Mouse (Mus musculus) MEL (cell line): ENCODE measurements at regions not wholly inside any gene's neighbourhood (a gene's known extent, or its start where the extent isn't known, plus 50 kb on each side); places are given as distances from the start of the nearest gene placed in this dataset.

Experiments used
- DNase-seq: peaks from one replicate; pipeline ENCODE4 v3.0.0; 2011; ENCODE audit warnings: low read depth, low spot score
- H3K27ac ChIP-seq: 2 replicates; pipeline ENCODE4 v1.5.1; 2012; ENCODE audit warnings: low read depth, mild to moderate bottlenecking, control low read depth, low read length, moderate library complexity; ENCODE audit not compliant: control insufficient read depth
- H3K27me3 ChIP-seq, 2 experiments: fragments of 150-350 bp in 1 of 2; sonication (generic) in 1 of 2; 2 replicates each; pipeline ENCODE4 v1.6.1; 2012; ENCODE audit warnings: low read length in 2 of 2, mild to moderate bottlenecking in 2 of 2, improper control_type of control experiment in 1 of 2, moderate library complexity in 1 of 2; ENCODE audit not compliant: insufficient read depth in 2 of 2, control insufficient read depth in 1 of 2
- H3K36me3 ChIP-seq, 2 experiments: 2 replicates each; pipeline ENCODE4 v1.6.1; 2012 to 2014; ENCODE audit warnings: low read length in 2 of 2, improper control_type of control experiment in 1 of 2, inconsistent platforms in 1 of 2, mild to moderate bottlenecking in 1 of 2; ENCODE audit not compliant: insufficient read depth in 2 of 2, control insufficient read depth in 1 of 2
- H3K4me1 ChIP-seq, 2 experiments: fragments of 150-350 bp in 1 of 2; sonication (generic) in 1 of 2; 2 replicates each; pipeline ENCODE4 v1.6.1; 2012; ENCODE audit warnings: low read length in 2 of 2, improper control_type of control experiment in 1 of 2, mild to moderate bottlenecking in 1 of 2; ENCODE audit not compliant: insufficient read depth in 2 of 2, control insufficient read depth in 1 of 2
- H3K4me3 ChIP-seq, 2 experiments: fragments of 150-350 bp in 1 of 2; sonication (generic) in 1 of 2; 2 replicates each; pipeline ENCODE4 v1.5.1; 2012; ENCODE audit warnings: low read depth in 2 of 2, low read length in 2 of 2, mild to moderate bottlenecking in 2 of 2, moderate library complexity in 2 of 2, control low read depth in 1 of 2, improper control_type of control experiment in 1 of 2; ENCODE audit not compliant: control insufficient read depth in 1 of 2, insufficient read depth in 1 of 2
- H3K79me2 ChIP-seq: 2 replicates; pipeline ENCODE4 v1.6.1; 2012; ENCODE audit warnings: mild to moderate bottlenecking, low read length, moderate library complexity; ENCODE audit not compliant: control insufficient read depth, poor library complexity, insufficient read depth
- H3K9ac ChIP-seq: 2 replicates; pipeline ENCODE4 v1.6.1; 2012; ENCODE audit warnings: low read depth, mild to moderate bottlenecking, control low read depth, low read length, moderate library complexity; ENCODE audit not compliant: control insufficient read depth, poor library complexity, severe bottlenecking
- H3K9me3 ChIP-seq: fragments of 150-350 bp; sonication (generic); replicated peaks from 2 replicates; pipeline ENCODE4 v1.6.1; 2012; ENCODE audit warnings: mild to moderate bottlenecking, low read length, improper control_type of control experiment, moderate library complexity; ENCODE audit not compliant: insufficient read depth
- CHD1 ChIP-seq: IDR thresholded peaks from 2 replicates; pipeline ENCODE4 v1.6.1; 2012; ENCODE audit warnings: low read depth, mild to moderate bottlenecking, inconsistent platforms, low read length, improper control_type of control experiment
- E2F4 ChIP-seq: IDR thresholded peaks from 2 replicates; pipeline ENCODE4 v1.6.1; 2011; ENCODE audit warnings: low read depth, low read length, improper control_type of control experiment, borderline replicate concordance
- ELF1 ChIP-seq: IDR thresholded peaks from 2 replicates; pipeline ENCODE4 v1.6.1; 2014; ENCODE audit warnings: low read depth, mild to moderate bottlenecking, inconsistent platforms, low read length, improper control_type of control experiment, moderate library complexity
- EP300 ChIP-seq, 2 experiments: IDR thresholded peaks; 2 replicates each; pipeline ENCODE4 v1.6.1; 2011; ENCODE audit warnings: improper control_type of control experiment in 2 of 2, low read length in 2 of 2, low read depth in 1 of 2, mild to moderate bottlenecking in 1 of 2
- ETS1 ChIP-seq: IDR thresholded peaks from 2 replicates; pipeline ENCODE4 v1.6.1; 2012; ENCODE audit warnings: low read depth, mild to moderate bottlenecking, inconsistent platforms, low read length, improper control_type of control experiment, moderate library complexity
- KAT2A ChIP-seq: conservative IDR thresholded peaks from 2 replicates; pipeline ENCODE4 v1.6.1; 2012; ENCODE audit warnings: low read depth, low read length, improper control_type of control experiment, inconsistent platforms
- MAX ChIP-seq: IDR thresholded peaks from 2 replicates; pipeline ENCODE4 v1.6.1; 2011; ENCODE audit warnings: low read length, improper control_type of control experiment
- MYB ChIP-seq: IDR thresholded peaks from 2 replicates; pipeline ENCODE4 v1.6.1; 2011; ENCODE audit warnings: mild to moderate bottlenecking, low read depth, low read length, improper control_type of control experiment
- POLR2AphosphoS2 ChIP-seq: IDR thresholded peaks from 2 replicates; pipeline ENCODE4 v1.6.1; 2011; ENCODE audit warnings: low read length, improper control_type of control experiment
- POLR2AphosphoS5 ChIP-seq: IDR thresholded peaks from 2 replicates; pipeline ENCODE4 v1.6.1; 2012; ENCODE audit warnings: low read depth, borderline replicate concordance, mild to moderate bottlenecking, inconsistent platforms, low read length, moderate library complexity, mixed read lengths
- RCOR1 ChIP-seq: IDR thresholded peaks from 2 replicates; pipeline ENCODE4 v1.6.1; 2012; ENCODE audit warnings: low read depth, mild to moderate bottlenecking, inconsistent platforms, low read length, improper control_type of control experiment
- TBP ChIP-seq: IDR thresholded peaks from 2 replicates; pipeline ENCODE4 v1.8.0; 2011; ENCODE audit warnings: low read depth, low read length, improper control_type of control experiment
- TCF12 ChIP-seq: IDR thresholded peaks from 2 replicates; pipeline ENCODE4 v1.6.1; 2014; ENCODE audit warnings: low read depth, mild to moderate bottlenecking, inconsistent platforms, low read length, improper control_type of control experiment, moderate library complexity
- USF2 ChIP-seq, 2 experiments: IDR thresholded peaks; 2 replicates each; pipeline ENCODE4 v1.6.1; 2011 to 2012; ENCODE audit warnings: improper control_type of control experiment in 2 of 2, low read length in 2 of 2, borderline replicate concordance in 1 of 2, inconsistent platforms in 1 of 2, low read depth in 1 of 2, mild to moderate bottlenecking in 1 of 2; ENCODE audit not compliant: insufficient read depth in 1 of 2
- ZNF384 ChIP-seq: IDR thresholded peaks from 2 replicates; pipeline ENCODE4 v1.6.1; 2012; ENCODE audit warnings: low read depth, mild to moderate bottlenecking, inconsistent platforms, low read length, improper control_type of control experiment

DNA sequence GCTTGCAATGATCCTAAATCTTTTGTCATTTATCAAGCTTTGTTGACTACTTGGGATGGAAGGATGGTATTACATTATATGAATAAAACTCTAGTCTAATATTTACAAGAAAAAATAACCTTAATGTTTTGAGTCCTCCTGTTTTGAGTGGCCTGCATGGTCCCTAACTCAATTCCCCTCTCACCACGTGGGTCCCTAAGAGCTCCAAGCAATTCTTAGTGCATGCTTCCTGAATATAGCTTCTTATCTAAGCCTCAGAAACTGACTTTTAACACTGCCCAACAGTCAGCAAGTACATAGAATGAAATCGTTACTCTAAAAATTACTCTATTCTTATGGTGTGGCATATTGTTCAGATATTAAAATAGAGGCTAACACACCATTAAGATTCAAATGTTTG lies 52.1 kb upstream of the St8sia4 start (continued):
- TF ChIP-seq E2F4 (no peak), MAX (peak; percentile 68), TBP (no peak), MYB (no peak; the same call in 1 of the 2 replicates)

DNA sequence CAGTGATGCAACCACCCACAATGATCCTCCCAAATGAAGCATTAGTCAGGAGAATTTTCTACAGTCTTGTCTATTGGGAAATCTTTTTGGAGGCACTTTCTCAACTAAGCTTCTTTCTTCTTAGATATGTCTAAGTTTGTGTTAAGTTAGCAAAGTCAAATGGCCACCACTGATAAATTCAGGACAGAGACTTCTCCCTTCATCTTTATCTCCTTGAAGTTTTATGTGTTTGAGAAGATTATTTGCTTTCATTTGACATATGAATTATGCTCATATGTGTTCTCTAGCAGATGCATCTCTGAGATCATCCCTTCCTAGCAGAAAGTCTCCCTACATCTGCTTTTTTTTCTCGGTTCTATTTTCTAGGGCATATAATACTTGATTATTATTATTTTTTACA lies 51.4 kb upstream of the St8sia4 start:
- H3K36me3 ChIP-seq = peaks cover 0 to 15% of the 10 kb centered on the region in 2 experiments; a peak in 2 of 4 replicates
- no peak overlapping the region for H3K4me3 ChIP-seq
- no peaks in the 10 kb centered on the region for H3K27me3 ChIP-seq
- no peak overlapping the region for H3K9ac ChIP-seq
- no peak overlapping the region for H3K27ac ChIP-seq
- peak; percentile 36 for DNase-seq
- H3K9me3 ChIP-seq = no peaks in the 10 kb centered on the region
- TF ChIP-seq KAT2A (no peak), EP300 (IDR thresholded peaks at IDR 0.05; ENCODE audit: low read depth in 1 of 2, low read length in 2 of 2) (peak; percentile 71 to 72), USF2 (IDR thresholded peaks at IDR 0.05; ENCODE audit: borderline replicate concordance in 1 of 2, insufficient read depth in 1 of 2, low read depth in 1 of 2, low read length in 2 of 2) (no peak), POLR2AphosphoS5 (no peak), ZNF384 (peak; percentile 56; the same call in 1 of the 2 replicates), ELF1 (no peak), TCF12 (peak; percentile 60; the same call in 1 of the 2 replicates), ETS1 (peak; percentile 36; the same call in 1 of the 2 replicates), RCOR1 (peak; percentile 42; the same call in 1 of the 2 replicates), CHD1 (no peak), E2F4 (no peak), POLR2AphosphoS2 (no peak)
- peaks cover 9 to 11% of the 10 kb centered on the region in 2 experiments; a peak in 3 of 4 replicates for H3K4me1 ChIP-seq
- no peaks in the 10 kb centered on the region for H3K79me2 ChIP-seq
